Mouse (Mus musculus): Measurements from ENCODE around the gene Cpne1.

Gene Cpne1

GRCm38 (mm10) chr2:156079674-156080073 lies 32.1 kb downstream of the Cpne1 start:
- DNase-seq (ENCODE audit: low spot score) = no peak

GRCm38 (mm10) chr2:156079183-156079560 lies 32.6 kb downstream of the Cpne1 start:
- no peak for DNase-seq (ENCODE audit: low spot score)

- DNase-seq (ENCODE audit: low spot score) = no peak
Observed at GRCm38 (mm10) chr2:156078421-156079182, 33.2 kb downstream of the Cpne1 start.

GRCm38 (mm10) chr2:156077461-156077860 lies 34.3 kb downstream of the Cpne1 start:
- no peak for DNase-seq (ENCODE audit: low spot score)

GRCm38 (mm10) chr2:156073725-156074124 lies 38.0 kb downstream of the Cpne1 start:
- peak; percentile 61 for DNase-seq (ENCODE audit: low spot score)

- no peak for DNase-seq (ENCODE audit: low spot score)
Observed at GRCm38 (mm10) chr2:156071236-156071635, 40.5 kb downstream of the Cpne1 start.

GRCm38 (mm10) chr2:156067916-156068315 lies 43.8 kb downstream of the Cpne1 start:
- peak; percentile 47 for DNase-seq (ENCODE audit: low spot score)

GRCm38 (mm10) chr2:156066126-156066525 lies 45.6 kb downstream of the Cpne1 start:
- no peak for DNase-seq (ENCODE audit: low spot score)

GRCm38 (mm10) chr2:156065099-156066041 lies 46.4 kb downstream of the Cpne1 start, which contains the start of gene Spag4:
Gene Spag4 (plus strand): TSS chr2:156065175.
- peak; percentile 90 for DNase-seq (ENCODE audit: low spot score)

- no peak for DNase-seq (ENCODE audit: low spot score)
Observed at GRCm38 (mm10) chr2:156052816-156053215, 58.9 kb downstream of the Cpne1 start, which contains the start of gene Fer1l4. Gene Fer1l4 (minus strand): TSS chr2:156052947.

GRCm38 (mm10) chr2:156047929-156048328 lies 63.8 kb downstream of the Cpne1 start:
- no peak for DNase-seq (ENCODE audit: low spot score)

GRCm38 (mm10) chr2:156042903-156043302 lies 68.9 kb downstream of the Cpne1 start:
- no peak for DNase-seq (ENCODE audit: low spot score)

- no peak for DNase-seq (ENCODE audit: low spot score)
Observed at GRCm38 (mm10) chr2:156039390-156039789, 72.4 kb downstream of the Cpne1 start.

- no peak for DNase-seq (ENCODE audit: low spot score)
Observed at GRCm38 (mm10) chr2:156025482-156025881, 86.3 kb downstream of the Cpne1 start.

Data from testis, postnatal 10 days (tissue).